Mouse (Mus musculus) midbrain, embryonic 10.5 days (tissue): ENCODE measurements at regions not wholly inside any gene's neighbourhood (a gene's known extent, or its start where the extent isn't known, plus 50 kb on each side); places are given as distances from the start of the nearest gene placed in this dataset.

ENCODE experiments used
- DNase-seq: peaks from one replicate; pipeline ENCODE4 v3.0.0-alpha.2; 2017; ENCODE audit warnings: low spot score
- H3K27ac ChIP-seq: fragments of 300-500 bp; sonication (generic); replicated peaks from 2 replicates; pipeline ENCODE4 v1.5.1; 2016; ENCODE audit warnings: mild to moderate bottlenecking
- H3K27me3 ChIP-seq: fragments of 300-500 bp; sonication (generic); 2 replicates; pipeline ENCODE4 v1.6.1; 2016; ENCODE audit warnings: low read depth, mild to moderate bottlenecking; ENCODE audit not compliant: poor library complexity, severe bottlenecking
- H3K36me3 ChIP-seq: fragments of 300-500 bp; sonication (generic); 2 replicates; pipeline ENCODE4 v1.6.1; 2016; ENCODE audit warnings: mild to moderate bottlenecking, moderate library complexity
- H3K4me1 ChIP-seq: fragments of 300-500 bp; sonication (generic); 2 replicates; pipeline ENCODE4 v1.6.1; 2016
- H3K4me3 ChIP-seq: fragments of 300-500 bp; sonication (generic); 2 replicates; pipeline ENCODE4 v1.5.1; 2016; ENCODE audit warnings: mild to moderate bottlenecking, moderate library complexity
- H3K9me3 ChIP-seq: fragments of 300-500 bp; sonication (generic); replicated peaks from 2 replicates; pipeline ENCODE4 v1.6.1; 2016; ENCODE audit warnings: mild to moderate bottlenecking
- WGBS: fragments of 180-500 bp; shearing (Covaris S2); methylation state at CpG from one replicate; pipeline ENCODE4 v1.1.7; 2016; 5-methylcytosine and 5-hydroxymethylcytosine counted together

- no peaks in the 10 kb centered on the region for H3K9me3 ChIP-seq
- peaks cover 45% of the 10 kb centered on the region for H3K4me1 ChIP-seq
- no peaks in the 10 kb centered on the region for H3K36me3 ChIP-seq
- no peak for DNase-seq
- H3K27me3 ChIP-seq: peaks cover 86% of the 10 kb centered on the region
- peak overlapping the region; percentile 3; the same call in 1 of the 2 replicates for H3K4me3 ChIP-seq
- peak overlapping the region; percentile 3 for H3K27ac ChIP-seq
- WGBS: 12% methylated on average over 15 of the region's 15 CpGs
These were observed 58.7 kb upstream of the Pmepa1 start for GRCm38 (mm10) chr2:173334856-173335595.

GRCm38 (mm10) chr2:173335859-173336258, 59.5 kb upstream of the Pmepa1 start:
- Histone ChIP-seq H3K27me3 (peaks cover 86% of the 10 kb centered on the region), H3K27ac (peak overlapping the region; percentile 39; the same call in 1 of the 2 replicates), H3K36me3 (no peaks in the 10 kb centered on the region), H3K9me3 (no peaks in the 10 kb centered on the region), H3K4me1 (peaks cover 53% of the 10 kb centered on the region), H3K4me3 (no peak overlapping the region)
- WGBS: 35% methylated on average over 10 of the region's 10 CpGs
- DNase-seq: no peak

- Histone ChIP-seq H3K9me3 (no peaks in the 10 kb centered on the region), H3K4me3 (no peak overlapping the region), H3K36me3 (no peaks in the 10 kb centered on the region), H3K27me3 (peaks cover 100% of the 10 kb centered on the region), H3K27ac (no peak overlapping the region), H3K4me1 (peaks cover 60% of the 10 kb centered on the region)
- no peak for DNase-seq
- 88% methylated on average over 5 of the region's 5 CpGs for WGBS
These were observed 61.3 kb upstream of the Pmepa1 start for GRCm38 (mm10) chr2:173337666-173338065.

GRCm38 (mm10) chr2:173338671-173339070, 62.3 kb upstream of the Pmepa1 start:
- WGBS: 56% methylated on average over 5 of the region's 5 CpGs
- H3K9me3 ChIP-seq: 0 out of 2 replicates have a peak, but pooled peaks cover under 1% of the 10 kb centered on the region
- 0 out of 2 replicates have a peak overlapping the region, but pooled peaks have one; percentile 42 for H3K27ac ChIP-seq
- DNase-seq: no peak
- no peak overlapping the region for H3K4me3 ChIP-seq
- peaks cover 66% of the 10 kb centered on the region for H3K4me1 ChIP-seq
- peaks cover 100% of the 10 kb centered on the region for H3K27me3 ChIP-seq
- no peaks in the 10 kb centered on the region for H3K36me3 ChIP-seq

- peak overlapping the region; percentile 42; the same call in 1 of the 2 replicates for H3K27ac ChIP-seq
- H3K4me3 ChIP-seq: no peak overlapping the region
- H3K36me3 ChIP-seq: no peaks in the 10 kb centered on the region
- peaks cover 6% of the 10 kb centered on the region; the same call in 1 of the 2 replicates for H3K9me3 ChIP-seq
- DNase-seq: no peak
- WGBS: 62% methylated on average over 3 of the region's 3 CpGs
- H3K4me1 ChIP-seq: peaks cover 61% of the 10 kb centered on the region
- peaks cover 98% of the 10 kb centered on the region for H3K27me3 ChIP-seq
These were observed 62.9 kb upstream of the Pmepa1 start for GRCm38 (mm10) chr2:173339211-173339610.

- Histone ChIP-seq H3K36me3 (no peaks in the 10 kb centered on the region), H3K9me3 (peaks cover 8% of the 10 kb centered on the region; the same call in 1 of the 2 replicates), H3K4me3 (peak overlapping the region; percentile 49), H3K27me3 (peaks cover 89% of the 10 kb centered on the region), H3K4me1 (peaks cover 51% of the 10 kb centered on the region), H3K27ac (peak overlapping the region; percentile 64)
- no peak for DNase-seq
- 3% methylated on average over 26 of the region's 26 CpGs for WGBS
These were observed 63.8 kb upstream of the Pmepa1 start for GRCm38 (mm10) chr2:173340044-173340601.

- no peak overlapping the region for H3K4me3 ChIP-seq
- H3K27ac ChIP-seq: 0 out of 2 replicates have a peak overlapping the region, but pooled peaks have one; percentile 42
- DNase-seq: no peak
- 52% methylated on average over 16 of the region's 16 CpGs for WGBS
- peaks cover 8% of the 10 kb centered on the region; the same call in 1 of the 2 replicates for H3K9me3 ChIP-seq
- H3K4me1 ChIP-seq: peaks cover 37% of the 10 kb centered on the region
- H3K36me3 ChIP-seq: no peaks in the 10 kb centered on the region
- peaks cover 63% of the 10 kb centered on the region for H3K27me3 ChIP-seq
These were observed 66.4 kb upstream of the Pmepa1 start for GRCm38 (mm10) chr2:173342605-173343260.

GRCm38 (mm10) chr2:173343665-173344064, 67.3 kb upstream of the Pmepa1 start:
- DNase-seq: no peak
- Histone ChIP-seq H3K27me3 (peaks cover 57% of the 10 kb centered on the region), H3K4me1 (peaks cover 34% of the 10 kb centered on the region), H3K9me3 (peaks cover 8% of the 10 kb centered on the region; the same call in 1 of the 2 replicates), H3K27ac (no peak overlapping the region), H3K36me3 (no peaks in the 10 kb centered on the region), H3K4me3 (no peak overlapping the region)
- WGBS: 90% methylated on average over 2 of the region's 2 CpGs

GRCm38 (mm10) chr2:173344221-173344620, 67.9 kb upstream of the Pmepa1 start:
- peaks cover 8% of the 10 kb centered on the region; the same call in 1 of the 2 replicates for H3K9me3 ChIP-seq
- H3K27me3 ChIP-seq: peaks cover 52% of the 10 kb centered on the region
- H3K27ac ChIP-seq: no peak overlapping the region
- peaks cover 29% of the 10 kb centered on the region for H3K4me1 ChIP-seq
- DNase-seq: no peak
- H3K4me3 ChIP-seq: no peak overlapping the region
- no peaks in the 10 kb centered on the region for H3K36me3 ChIP-seq
- WGBS: 88% methylated on average over 5 of the region's 5 CpGs

- H3K36me3 ChIP-seq: no peaks in the 10 kb centered on the region
- DNase-seq: no peak
- H3K4me3 ChIP-seq: no peak overlapping the region
- H3K9me3 ChIP-seq: peaks cover 8% of the 10 kb centered on the region; the same call in 1 of the 2 replicates
- H3K27me3 ChIP-seq: peaks cover 20% of the 10 kb centered on the region
- WGBS: 78% methylated on average over 11 of the region's 11 CpGs
- H3K27ac ChIP-seq: no peak overlapping the region
- H3K4me1 ChIP-seq: peaks cover 8% of the 10 kb centered on the region
These were observed 71.0 kb upstream of the Pmepa1 start for GRCm38 (mm10) chr2:173347341-173347740.

- 84% methylated on average over 3 of the region's 3 CpGs for WGBS
- no peak overlapping the region for H3K27ac ChIP-seq
- peaks cover 6% of the 10 kb centered on the region; the same call in 1 of the 2 replicates for H3K27me3 ChIP-seq
These were observed 72.4 kb upstream of the Pmepa1 start for GRCm38 (mm10) chr2:173348757-173349156.

GRCm38 (mm10) chr2:173349510-173349909, 73.2 kb upstream of the Pmepa1 start:
- H3K4me3 ChIP-seq: no peak overlapping the region
- no peaks in the 10 kb centered on the region for H3K36me3 ChIP-seq
- 84% methylated on average over 9 of the region's 9 CpGs for WGBS

More at GRCm38 (mm10) chr2:173348757-173349156, 72.4 kb upstream of the Pmepa1 start:
- no peak overlapping the region for H3K4me3 ChIP-seq
- H3K36me3 ChIP-seq: no peaks in the 10 kb centered on the region
- no peak for DNase-seq
- H3K9me3 ChIP-seq: peaks cover 7% of the 10 kb centered on the region; the same call in 1 of the 2 replicates
- no peaks in the 10 kb centered on the region for H3K4me1 ChIP-seq

More at GRCm38 (mm10) chr2:173349510-173349909, 73.2 kb upstream of the Pmepa1 start:
- peaks cover 4% of the 10 kb centered on the region; the same call in 1 of the 2 replicates for H3K4me1 ChIP-seq
- H3K9me3 ChIP-seq: no peaks in the 10 kb centered on the region
- DNase-seq: no peak
- peaks cover 4% of the 10 kb centered on the region; the same call in 1 of the 2 replicates for H3K27me3 ChIP-seq
- no peak overlapping the region for H3K27ac ChIP-seq
